Mouse (Mus musculus) liver, embryonic 13.5 days (tissue): Measurements from ENCODE around the gene Usf2. TPM values are rescaled to one million over a fixed set of nuclear protein-coding genes. Genes with fewer than 3 reads are reported as not detected.
A peak's percentile ranks its signal among the peaks of the same experiment; 100 is the strongest.
"Not testable (repeated sequence)": the region's sequence is repeated elsewhere in the genome, so short reads cannot be mapped to it uniquely, and the experiment has no call there.

ENCODE experiments used
- ATAC-seq: fragments of 200-750 bp; cut with Nextera tagmentation; 2 replicates; pipeline ENCODE4 v1.8.0; 2017; ENCODE audit warnings: low read depth, mild to moderate bottlenecking, moderate number of reproducible peaks, moderate library complexity
- DNase-seq: peaks from one replicate; pipeline ENCODE4 v3.0.0; 2022
- H3K27ac ChIP-seq: fragments of 300-500 bp; sonication (generic); 2 replicates; pipeline ENCODE4 v1.5.1; 2015; ENCODE audit warnings: moderate library complexity, mild to moderate bottlenecking, inconsistent platforms
- H3K27me3 ChIP-seq: fragments of 300-500 bp; sonication (generic); 2 replicates; pipeline ENCODE4 v1.6.1; 2015; ENCODE audit warnings: mild to moderate bottlenecking, inconsistent platforms
- H3K36me3 ChIP-seq: fragments of 300-500 bp; sonication (generic); 2 replicates; pipeline ENCODE4 v1.6.1; 2015; ENCODE audit warnings: mild to moderate bottlenecking, inconsistent platforms
- H3K4me1 ChIP-seq: fragments of 300-500 bp; sonication (generic); replicated peaks from 2 replicates; pipeline ENCODE4 v1.6.1; 2015; ENCODE audit warnings: inconsistent platforms
- H3K4me2 ChIP-seq: fragments of 300-500 bp; sonication (generic); 2 replicates; pipeline ENCODE4 v1.6.1; 2015; ENCODE audit warnings: inconsistent platforms, mild to moderate bottlenecking, moderate library complexity
- H3K4me3 ChIP-seq: fragments of 300-500 bp; sonication (generic); replicated peaks from 2 replicates; pipeline ENCODE4 v1.5.1; 2015; ENCODE audit warnings: mild to moderate bottlenecking, inconsistent platforms
- H3K9ac ChIP-seq: fragments of 300-500 bp; sonication (generic); 2 replicates; pipeline ENCODE4 v1.6.1; 2015; ENCODE audit warnings: mild to moderate bottlenecking, inconsistent platforms
- H3K9me3 ChIP-seq: fragments of 300-500 bp; sonication (generic); replicated peaks from 2 replicates; pipeline ENCODE4 v1.6.1; 2016; ENCODE audit warnings: inconsistent platforms
- WGBS: fragments of 180-500 bp; shearing (Covaris S2); methylation state at CpG from one replicate; pipeline ENCODE4 v1.1.7; 2015; ENCODE audit not compliant: insufficient replicate concordance; 5-methylcytosine and 5-hydroxymethylcytosine counted together
- polyA plus RNA-seq: library from polyadenylated mRNA; unstranded; fragments of >200 nt; fragmentation: Nextera tagmentation; extraction: Ambion mirVana; gene quantifications from 2 replicates; pipeline ENCODE4 v1.2.1, GENCODE M21; 2015

Usf2 gene
- polyA plus RNA-seq, 1 experiment from 2014 or later = 9.7 TPM

DNA sequence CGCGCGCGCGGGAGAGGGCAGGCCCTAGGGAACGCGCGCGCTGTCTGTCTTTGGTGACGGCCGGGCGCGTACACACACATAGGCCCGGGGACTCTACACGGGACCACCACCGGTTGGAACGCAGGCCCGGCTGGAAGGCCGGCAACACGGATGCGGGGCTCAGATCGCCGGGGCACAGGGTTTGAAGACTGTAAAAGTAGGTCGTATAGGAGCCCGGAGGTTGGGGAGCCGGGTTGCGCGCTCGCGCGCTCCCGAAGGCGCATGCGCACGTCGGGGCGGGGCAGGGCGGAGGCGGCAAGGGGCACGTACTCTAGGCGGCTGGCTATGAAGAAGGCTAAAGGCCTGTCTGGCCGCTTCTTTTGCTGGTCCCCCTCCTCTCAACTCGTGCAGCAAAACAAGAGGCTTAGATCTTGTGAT lies 772 bp upstream of the Usf2 start:
- Histone ChIP-seq H3K27me3 (no peaks in the 10 kb centered on the region), H3K27ac (peak overlapping the region; percentile 92), H3K9ac (peak overlapping the region; percentile 99), H3K4me2 (peak overlapping the region; percentile 88), H3K36me3 (peaks cover 44% of the 10 kb centered on the region), H3K4me3 (peak overlapping the region; percentile 95), H3K9me3 (no peaks in the 10 kb centered on the region), H3K4me1 (peaks cover 36% of the 10 kb centered on the region)
- ATAC-seq (peak; percentile 74), DNase-seq (peak; percentile 88)
- WGBS = under 1% methylated on average over 41 of the region's 43 CpGs

DNA sequence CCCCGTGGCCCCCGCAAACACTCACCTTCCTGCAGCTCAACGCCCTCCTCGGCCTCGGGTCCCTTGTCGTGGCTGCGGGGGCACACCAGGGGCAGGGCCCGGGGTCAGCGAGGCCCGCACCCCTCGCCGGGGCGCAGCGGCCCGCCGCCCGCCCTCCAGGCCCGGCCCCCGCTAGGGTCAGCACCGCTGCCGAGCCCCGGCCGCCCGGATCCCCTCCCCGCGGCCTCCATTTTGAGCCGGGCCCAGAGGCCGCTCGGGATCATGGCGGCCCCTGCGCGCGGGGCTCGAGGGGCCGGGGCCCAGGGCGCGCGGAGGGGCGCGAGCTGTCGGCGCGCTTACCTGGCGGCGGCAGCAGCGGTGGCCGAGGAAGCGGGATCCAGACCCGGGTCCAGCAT lies 249 bp downstream of the Usf2 start:
- Histone ChIP-seq H3K36me3 (peaks cover 53% of the 10 kb centered on the region), H3K9ac (peak overlapping the region; percentile 99), H3K4me3 (peak overlapping the region; percentile 95), H3K27ac (peak overlapping the region; percentile 92), H3K4me1 (peaks cover 36% of the 10 kb centered on the region), H3K9me3 (no peaks in the 10 kb centered on the region), H3K4me2 (peak overlapping the region; percentile 88), H3K27me3 (no peaks in the 10 kb centered on the region)
- no peak for DNase-seq
- 0% methylated on average over 29 of the region's 49 CpGs for WGBS
- ATAC-seq = peak; percentile 21

- Histone ChIP-seq H3K4me1 (peaks cover 36% of the 10 kb centered on the region), H3K27ac (peak overlapping the region; percentile 92), H3K9ac (peak overlapping the region; percentile 99), H3K4me2 (peak overlapping the region; percentile 88), H3K9me3 (no peaks in the 10 kb centered on the region), H3K4me3 (peak overlapping the region; percentile 95), H3K36me3 (peaks cover 59% of the 10 kb centered on the region), H3K27me3 (no peaks in the 10 kb centered on the region)
- DNase-seq (peak; percentile 83), ATAC-seq (peak; percentile 68)
- 0% methylated on average over 56 of the region's 64 CpGs for WGBS
These were observed 833 bp downstream of the Usf2 start for GRCm38 (mm10) chr7:30955584-30956356.

DNA sequence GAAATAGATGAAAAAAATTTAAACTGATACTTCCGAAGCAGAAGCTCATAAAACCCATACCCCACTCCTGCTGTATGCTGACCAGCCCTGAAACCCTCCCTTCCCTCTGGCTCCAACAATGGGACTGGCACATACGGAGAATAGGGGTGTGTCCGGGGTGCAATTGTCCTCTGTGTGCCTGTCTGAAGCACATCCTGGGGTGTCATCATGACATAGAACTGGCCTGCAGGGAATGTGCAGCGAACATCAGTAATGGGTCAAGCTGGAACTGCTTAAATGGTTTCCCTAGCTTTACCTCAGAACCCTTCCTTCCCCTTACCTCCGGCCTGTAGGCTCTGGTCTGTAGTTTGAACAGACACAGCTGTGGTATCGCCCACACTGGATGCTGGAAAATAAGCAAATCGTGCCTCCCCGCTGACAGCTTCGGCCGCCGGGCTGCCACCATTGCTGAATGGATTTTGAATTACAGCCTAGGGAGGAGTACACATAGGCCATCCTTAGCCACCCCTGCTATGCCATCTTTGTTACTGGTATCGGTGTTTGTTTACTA lies 1.6 kb downstream of the Usf2 start:
- Histone ChIP-seq H3K36me3 (peaks cover 66% of the 10 kb centered on the region), H3K9ac (peak overlapping the region; percentile 99), H3K4me1 (peaks cover 36% of the 10 kb centered on the region), H3K4me2 (peak overlapping the region; percentile 88), H3K9me3 (no peaks in the 10 kb centered on the region), H3K27ac (peak overlapping the region; percentile 92), H3K27me3 (no peaks in the 10 kb centered on the region), H3K4me3 (peak overlapping the region; percentile 95)
- DNase-seq = no peak
- 87% methylated on average over 12 of the region's 12 CpGs for WGBS
- no peak for ATAC-seq

DNA sequence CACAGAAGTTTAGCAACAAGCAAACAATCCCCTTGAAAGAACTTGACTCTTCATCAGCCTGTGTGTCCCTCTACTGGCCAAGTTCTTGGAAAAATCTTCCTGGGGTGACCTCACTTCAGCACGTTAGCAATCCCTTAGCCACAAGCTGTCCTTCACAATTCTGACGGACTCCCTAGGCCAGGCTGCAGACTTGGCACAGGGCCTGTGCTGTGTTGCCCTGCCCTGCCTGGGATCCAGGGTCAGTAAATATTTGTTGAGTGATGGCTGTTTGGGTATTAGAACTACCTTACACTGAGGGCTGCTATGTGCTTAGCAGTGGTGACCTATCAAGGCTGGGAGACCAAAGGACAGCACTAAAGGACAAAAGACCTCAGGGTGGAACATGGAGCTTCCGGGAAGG lies 2.6 kb downstream of the Usf2 start:
- DNase-seq (no peak), ATAC-seq (peak; percentile 14; the same call in 1 of the 2 replicates)
- peaks cover 36% of the 10 kb centered on the region for H3K4me1 ChIP-seq
- no peak overlapping the region for H3K4me2 ChIP-seq
- no peak overlapping the region for H3K4me3 ChIP-seq
- H3K9me3 ChIP-seq = no peaks in the 10 kb centered on the region
- H3K36me3 ChIP-seq = peaks cover 73% of the 10 kb centered on the region
- no peak overlapping the region; the same call in 1 of the 2 replicates for H3K27ac ChIP-seq
- H3K9ac ChIP-seq = no peak overlapping the region
- 80% methylated on average over 3 of the region's 3 CpGs for whole genome bisulfite sequencing
- H3K27me3 ChIP-seq = no peaks in the 10 kb centered on the region

GRCm38 (mm10) chr7:30953459-30953858 lies 3.1 kb downstream of the Usf2 start:
- no peak for ATAC-seq
- Histone ChIP-seq H3K4me1 (peaks cover 32% of the 10 kb centered on the region), H3K27me3 (no peaks in the 10 kb centered on the region), H3K27ac (peak overlapping the region; percentile 27; the same call in 1 of the 2 replicates), H3K9ac (no peak overlapping the region), H3K4me2 (no peak overlapping the region), H3K9me3 (no peaks in the 10 kb centered on the region), H3K36me3 (peaks cover 71% of the 10 kb centered on the region), H3K4me3 (no peak overlapping the region)
- no peak for DNase-seq
- 62% methylated on average over 6 of the region's 6 CpGs for WGBS

- peaks cover 24% of the 10 kb centered on the region for H3K4me1 ChIP-seq
- no peak overlapping the region for H3K4me2 ChIP-seq
- 86% methylated on average over 16 of the region's 16 CpGs for WGBS
- no peaks in the 10 kb centered on the region for H3K27me3 ChIP-seq
- no peaks in the 10 kb centered on the region for H3K9me3 ChIP-seq
- peaks cover 69% of the 10 kb centered on the region for H3K36me3 ChIP-seq
- no peak overlapping the region for H3K27ac ChIP-seq
- H3K9ac ChIP-seq = no peak overlapping the region
- H3K4me3 ChIP-seq = no peak overlapping the region
- DNase-seq = no peak
- ATAC-seq = no peak
These were observed 4.0 kb downstream of the Usf2 start for GRCm38 (mm10) chr7:30952441-30953265.

DNA sequence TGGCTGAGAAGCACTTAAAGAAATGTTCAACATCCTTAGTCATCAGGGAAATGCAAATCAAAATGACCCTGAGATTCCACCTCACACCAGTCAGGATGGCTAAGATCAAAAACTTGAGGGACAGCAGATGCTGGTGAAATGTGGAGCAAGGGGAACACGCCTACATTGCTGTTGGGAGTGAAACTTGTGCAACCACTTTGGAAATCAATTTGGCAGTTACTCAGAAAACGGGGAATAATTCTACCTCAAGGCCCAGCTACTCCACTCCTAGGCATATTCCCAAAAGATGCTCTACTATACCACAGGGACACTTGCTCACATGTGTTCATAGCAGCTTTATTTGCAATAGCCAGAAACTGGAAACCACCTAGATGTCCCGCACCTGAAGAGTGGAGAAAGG lies 6.7 kb downstream of the Usf2 start:
- H3K27me3 ChIP-seq, H3K27ac ChIP-seq, ATAC-seq, H3K4me2 ChIP-seq, H3K9me3 ChIP-seq, DNase-seq, H3K4me3 ChIP-seq, H3K9ac ChIP-seq: not testable (repeated sequence)
- WGBS = 80% methylated on average over 3 of the region's 3 CpGs
- peaks cover 75% of the 10 kb centered on the region for H3K36me3 ChIP-seq
- peaks cover 14% of the 10 kb centered on the region for H3K4me1 ChIP-seq

- no peak overlapping the region for H3K27ac ChIP-seq
- peak; percentile 29; the same call in 1 of the 2 replicates for ATAC-seq
- no peak overlapping the region for H3K4me2 ChIP-seq
- 0 out of 2 replicates have a peak, but pooled peaks cover 4% of the 10 kb centered on the region for H3K4me1 ChIP-seq
- no peak overlapping the region for H3K9ac ChIP-seq
- no peak for DNase-seq
- peaks cover 35% of the 10 kb centered on the region for H3K36me3 ChIP-seq
- no peak overlapping the region for H3K4me3 ChIP-seq
- WGBS = 80% methylated on average over 7 of the region's 7 CpGs
- no peaks in the 10 kb centered on the region for H3K27me3 ChIP-seq
- no peaks in the 10 kb centered on the region for H3K9me3 ChIP-seq
These were observed 10.7 kb downstream of the Usf2 start for GRCm38 (mm10) chr7:30945876-30946275.

- not testable (repeated sequence) for H3K4me3 ChIP-seq, H3K27ac ChIP-seq, H3K9ac ChIP-seq, DNase-seq, H3K4me2 ChIP-seq, H3K27me3 ChIP-seq, H3K9me3 ChIP-seq, H3K4me1 ChIP-seq
- 84% methylated on average over 7 of the region's 7 CpGs for WGBS
- H3K36me3 ChIP-seq = peaks cover 31% of the 10 kb centered on the region
- ATAC-seq = peak; percentile 46
These were observed 11.1 kb downstream of the Usf2 start for GRCm38 (mm10) chr7:30945466-30945865.

DNA sequence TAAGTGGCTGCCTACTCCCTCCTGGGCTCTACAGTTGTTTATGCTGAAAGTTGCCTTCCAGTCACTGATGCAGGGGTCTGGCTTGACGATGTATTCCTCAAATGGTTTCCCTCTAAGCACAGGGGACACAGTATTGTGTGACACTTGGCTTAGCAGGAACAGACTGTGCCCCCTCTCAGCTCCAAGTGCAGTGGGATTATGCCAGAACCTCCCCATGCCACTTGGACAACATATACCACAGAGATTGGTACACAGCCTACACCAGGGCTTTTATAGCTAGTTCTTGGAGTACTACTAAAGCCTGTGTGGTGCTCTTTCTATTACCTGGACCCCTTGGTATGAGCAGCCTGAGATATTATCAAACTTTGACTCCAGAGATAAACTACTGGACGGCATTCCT lies 11.9 kb downstream of the Usf2 start:
- H3K9me3 ChIP-seq, H3K9ac ChIP-seq, H3K27ac ChIP-seq, H3K4me3 ChIP-seq, H3K27me3 ChIP-seq, H3K4me1 ChIP-seq, DNase-seq, H3K4me2 ChIP-seq: not testable (repeated sequence)
- WGBS = 49% methylated on average over 2 of the region's 2 CpGs
- H3K36me3 ChIP-seq = peaks cover 24% of the 10 kb centered on the region
- ATAC-seq = 0 out of 2 replicates have a peak, but pooled peaks have one; percentile 22
